Mouse (Mus musculus): Measurements from ENCODE around the gene Slc25a12. TPM values are rescaled to one million over a fixed set of nuclear protein-coding genes. Genes with fewer than 3 reads are reported as not detected.

The Slc25a12 gene
- polyA plus RNA-seq, 1 experiment = 3.7 TPM

DNA sequence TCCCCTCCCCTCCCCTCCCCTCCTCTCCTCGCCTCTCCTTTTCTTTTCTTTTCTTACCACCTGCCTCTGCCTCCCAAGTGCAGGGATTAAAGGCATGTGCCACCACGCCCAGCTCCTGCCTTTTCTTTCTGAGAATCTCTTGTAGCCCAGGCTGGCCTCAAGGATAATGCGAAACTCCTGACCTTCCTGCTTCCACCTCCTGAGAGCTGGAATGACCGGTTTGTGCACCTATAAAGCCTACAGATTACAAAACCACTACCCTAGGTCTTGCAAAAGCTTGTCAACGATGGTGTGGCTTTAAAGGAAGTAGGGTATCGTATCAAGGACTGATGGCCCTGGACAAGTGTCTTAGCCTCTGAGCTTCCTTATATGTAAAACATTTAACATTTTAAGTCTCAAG is 31.3 kb downstream of the Slc25a12 start:
- Histone ChIP-seq H3K27me3 (ENCODE audit: control insufficient read depth, insufficient read depth, low read length) (no peaks in the 10 kb centered on the region; the same call in 1 of the 2 replicates), H3K27ac (ENCODE audit: control insufficient read depth, insufficient read depth, low read depth, low read length) (no peak overlapping the region)
- TF ChIP-seq CTCF (IDR thresholded peaks at IDR 0.05; ENCODE audit: control insufficient read depth, insufficient read depth, insufficient replicate concordance, low read depth, low read length) (no peak), POLR2A (IDR thresholded peaks at IDR 0.05; ENCODE audit: control insufficient read depth, low read depth, low read length) (no peak)

GRCm38 (mm10) chr2:71333986-71334822 is 33.3 kb downstream of the Slc25a12 start:
- H3K27ac ChIP-seq (ENCODE audit: control insufficient read depth, insufficient read depth, low read depth, low read length) = no peak overlapping the region
- H3K27me3 ChIP-seq (ENCODE audit: control insufficient read depth, insufficient read depth, low read length) = no peaks in the 10 kb centered on the region; the same call in 1 of the 2 replicates
- TF ChIP-seq CTCF (IDR thresholded peaks at IDR 0.05; ENCODE audit: control insufficient read depth, insufficient read depth, insufficient replicate concordance, low read depth, low read length) (no peak), POLR2A (IDR thresholded peaks at IDR 0.05; ENCODE audit: control insufficient read depth, low read depth, low read length) (no peak)
- peaks cover 5% of the 10 kb centered on the region; the same call in 1 of the 2 replicates for H3K4me1 ChIP-seq (ENCODE audit: control insufficient read depth, insufficient read depth, low read length)
- H3K36me3 ChIP-seq (ENCODE audit: control insufficient read depth, insufficient read depth, low read length) = no peaks in the 10 kb centered on the region
- no peak overlapping the region for H3K4me3 ChIP-seq (ENCODE audit: control insufficient read depth, low read depth, low read length)

More for the DNA sequence above, 31.3 kb downstream of the Slc25a12 start:
- Histone ChIP-seq H3K4me1 (ENCODE audit: control insufficient read depth, insufficient read depth, low read length) (peaks cover 5% of the 10 kb centered on the region; the same call in 1 of the 2 replicates), H3K36me3 (ENCODE audit: control insufficient read depth, insufficient read depth, low read length) (no peaks in the 10 kb centered on the region), H3K4me3 (ENCODE audit: control insufficient read depth, low read depth, low read length) (no peak overlapping the region)

GRCm38 (mm10) chr2:71329761-71330160 is 37.8 kb downstream of the Slc25a12 start:
- H3K27ac ChIP-seq (ENCODE audit: control insufficient read depth, insufficient read depth, low read depth, low read length) = no peak overlapping the region
- TF ChIP-seq CTCF (IDR thresholded peaks at IDR 0.05; ENCODE audit: control insufficient read depth, insufficient read depth, insufficient replicate concordance, low read depth, low read length) (no peak), POLR2A (IDR thresholded peaks at IDR 0.05; ENCODE audit: control insufficient read depth, low read depth, low read length) (no peak)
- H3K27me3 ChIP-seq (ENCODE audit: control insufficient read depth, insufficient read depth, low read length) = no peaks in the 10 kb centered on the region; the same call in 1 of the 2 replicates
- H3K4me3 ChIP-seq (ENCODE audit: control insufficient read depth, low read depth, low read length) = no peak overlapping the region
- H3K36me3 ChIP-seq (ENCODE audit: control insufficient read depth, insufficient read depth, low read length) = no peaks in the 10 kb centered on the region
- H3K4me1 ChIP-seq (ENCODE audit: control insufficient read depth, insufficient read depth, low read length) = peaks cover 2% of the 10 kb centered on the region; the same call in 1 of the 2 replicates

DNA sequence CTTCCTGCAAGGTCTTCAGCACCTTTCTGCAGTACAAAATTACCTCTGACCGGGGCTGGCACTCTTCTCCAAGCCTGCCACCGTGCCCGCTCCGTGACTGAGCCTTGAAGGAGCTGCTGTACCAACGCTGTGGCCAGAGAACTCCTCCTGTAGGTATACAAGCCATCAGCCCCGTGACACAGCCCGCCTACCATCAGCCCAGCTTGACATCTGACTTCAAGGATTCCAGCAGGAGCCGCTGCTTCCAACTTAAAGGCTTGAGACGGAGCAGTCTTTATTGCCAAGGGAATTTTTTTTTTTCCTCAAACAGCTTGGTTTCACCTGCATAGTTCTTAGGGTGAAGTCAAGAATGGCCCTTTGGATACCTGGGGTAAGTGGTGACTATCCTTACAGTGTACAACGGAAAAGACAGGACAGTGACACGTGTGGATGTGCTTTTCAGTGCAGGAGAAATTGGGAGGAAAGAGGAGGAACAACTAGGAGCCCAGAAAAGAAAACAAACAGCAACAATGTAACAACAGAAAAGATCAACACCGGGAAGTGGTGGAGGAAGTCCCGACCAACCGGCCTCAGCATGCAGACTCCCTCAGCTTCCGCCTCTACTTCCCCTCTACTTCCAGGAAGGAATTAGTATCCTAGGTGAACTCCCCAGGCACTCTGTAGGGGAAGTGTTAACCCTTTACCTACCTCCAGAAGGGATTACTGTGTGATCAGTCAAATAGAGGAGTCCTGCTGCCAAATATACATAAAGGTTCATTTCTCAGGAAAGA is 39.0 kb downstream of the Slc25a12 start:
- no peak overlapping the region for H3K4me3 ChIP-seq (ENCODE audit: control insufficient read depth, low read depth, low read length)

DNA sequence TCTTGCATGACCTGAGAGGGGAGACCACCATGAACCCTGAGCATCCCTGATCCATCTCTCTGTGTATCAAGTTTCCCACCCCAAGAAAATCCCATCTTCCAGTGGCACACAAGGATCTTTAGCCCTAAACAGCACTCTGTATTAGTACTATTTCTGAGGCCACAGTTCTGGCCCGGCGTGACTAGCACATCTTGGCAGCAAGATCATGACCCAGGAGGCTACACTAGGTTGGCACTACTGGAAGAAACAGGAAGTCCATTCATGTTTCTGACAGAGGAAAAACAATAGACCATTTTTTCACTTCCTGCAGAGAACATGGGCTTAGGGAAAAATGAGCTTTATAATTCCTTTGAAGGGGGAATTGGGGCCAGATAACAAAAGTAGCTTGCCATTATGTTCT is 39.8 kb downstream of the Slc25a12 start:
- Histone ChIP-seq H3K27ac (ENCODE audit: control insufficient read depth, insufficient read depth, low read depth, low read length) (no peak overlapping the region), H3K36me3 (ENCODE audit: control insufficient read depth, insufficient read depth, low read length) (no peaks in the 10 kb centered on the region), H3K27me3 (ENCODE audit: control insufficient read depth, insufficient read depth, low read length) (no peaks in the 10 kb centered on the region), H3K4me3 (ENCODE audit: control insufficient read depth, low read depth, low read length) (no peak overlapping the region), H3K4me1 (ENCODE audit: control insufficient read depth, insufficient read depth, low read length) (peaks cover 2% of the 10 kb centered on the region; the same call in 1 of the 2 replicates)
- TF ChIP-seq POLR2A (IDR thresholded peaks at IDR 0.05; ENCODE audit: control insufficient read depth, low read depth, low read length) = no peak
- TF ChIP-seq CTCF (IDR thresholded peaks at IDR 0.05; ENCODE audit: control insufficient read depth, insufficient read depth, insufficient replicate concordance, low read depth, low read length) = no peak

More for the DNA sequence above, 39.0 kb downstream of the Slc25a12 start:
- Histone ChIP-seq H3K27me3 (ENCODE audit: control insufficient read depth, insufficient read depth, low read length) (no peaks in the 10 kb centered on the region), H3K4me1 (ENCODE audit: control insufficient read depth, insufficient read depth, low read length) (peaks cover 2% of the 10 kb centered on the region; the same call in 1 of the 2 replicates), H3K36me3 (ENCODE audit: control insufficient read depth, insufficient read depth, low read length) (no peaks in the 10 kb centered on the region), H3K27ac (ENCODE audit: control insufficient read depth, insufficient read depth, low read depth, low read length) (no peak overlapping the region)
- TF ChIP-seq POLR2A (IDR thresholded peaks at IDR 0.05; ENCODE audit: control insufficient read depth, low read depth, low read length) (no peak), CTCF (IDR thresholded peaks at IDR 0.05; ENCODE audit: control insufficient read depth, insufficient read depth, insufficient replicate concordance, low read depth, low read length) (no peak)

GRCm38 (mm10) chr2:71326766-71327464 is 40.6 kb downstream of the Slc25a12 start:
- H3K27ac ChIP-seq (ENCODE audit: control insufficient read depth, insufficient read depth, low read depth, low read length) = no peak overlapping the region
- H3K27me3 ChIP-seq (ENCODE audit: control insufficient read depth, insufficient read depth, low read length) = no peaks in the 10 kb centered on the region
- H3K4me3 ChIP-seq (ENCODE audit: control insufficient read depth, low read depth, low read length) = no peak overlapping the region
- peaks cover 2% of the 10 kb centered on the region; the same call in 1 of the 2 replicates for H3K4me1 ChIP-seq (ENCODE audit: control insufficient read depth, insufficient read depth, low read length)
- H3K36me3 ChIP-seq (ENCODE audit: control insufficient read depth, insufficient read depth, low read length) = no peaks in the 10 kb centered on the region
- TF ChIP-seq POLR2A (IDR thresholded peaks at IDR 0.05; ENCODE audit: control insufficient read depth, low read depth, low read length) (no peak), CTCF (IDR thresholded peaks at IDR 0.05; ENCODE audit: control insufficient read depth, insufficient read depth, insufficient replicate concordance, low read depth, low read length) (no peak)

Measured in testis, adult 2 months (tissue).